Mouse (Mus musculus) cortical plate, adult 2 months (tissue): ENCODE data around the gene BC029722. TPM values are rescaled to one million over a fixed set of nuclear protein-coding genes. Genes with fewer than 3 reads are reported as not detected.
A peak's percentile ranks its signal among the peaks of the same experiment; 100 is the strongest.

Source experiments
- H3K27ac ChIP-seq: fragments of 200-500 bp; 2 replicates; pipeline ENCODE4 v1.5.1; 2012; ENCODE audit warnings: low read length, control low read depth, inconsistent platforms; ENCODE audit not compliant: insufficient read depth
- H3K4me1 ChIP-seq: fragments of 200-500 bp; 2 replicates; pipeline ENCODE4 v1.6.1; 2011; ENCODE audit warnings: low read length; ENCODE audit not compliant: control insufficient read depth, insufficient read depth
- H3K4me3 ChIP-seq: fragments of 200-500 bp; 2 replicates; pipeline ENCODE4 v1.5.1; 2011; ENCODE audit warnings: mild to moderate bottlenecking, low read length, control low read depth; ENCODE audit not compliant: insufficient read depth
- CTCF ChIP-seq: fragments of 200-500 bp; IDR thresholded peaks from 2 replicates; pipeline ENCODE4 v1.5.1; 2011; ENCODE audit warnings: mild to moderate bottlenecking, control low read depth, low read length; ENCODE audit not compliant: insufficient read depth; ENCODE audit errors: extremely low read depth
- POLR2A ChIP-seq: fragments of 200-500 bp; IDR thresholded peaks from 2 replicates; pipeline ENCODE4 v1.6.1; 2011; ENCODE audit warnings: mild to moderate bottlenecking, low read length, control low read depth; ENCODE audit not compliant: insufficient read depth; ENCODE audit errors: extremely low read depth
- polyA plus RNA-seq: library from polyadenylated mRNA; depleted of rRNA; stranded (reverse); fragments of >200 nt; gene quantifications from 2 replicates; pipeline ENCODE4 v1.2.3, GENCODE M21; 2012; rRNA removed

BC029722 gene
- polyA plus RNA-seq = 90.6 and 93.4 TPM in 2 replicates

GRCm38 (mm10) chr2:155819392-155819448, at the start of gene BC029722:
BC029722 (minus strand) TSS chr2:155819426.
- Histone ChIP-seq H3K4me3 (peak within 1 kb of the TSS; percentile 54), H3K4me1 (peaks cover 3% of the 10 kb centered on the region; the same call in 1 of the 2 replicates), H3K27ac (peak within 1 kb of the TSS; percentile 55)
- TF ChIP-seq CTCF (no peak), POLR2A (no peak)

- TF ChIP-seq POLR2A (no peak), CTCF (no peak)
- Histone ChIP-seq H3K4me3 (no peak overlapping the region), H3K27ac (no peak overlapping the region), H3K4me1 (peaks cover 3% of the 10 kb centered on the region; the same call in 1 of the 2 replicates)
Measured at GRCm38 (mm10) chr2:155868320-155868719, 49.1 kb upstream of the BC029722 start.

GRCm38 (mm10) chr2:155863301-155863867, 44.2 kb upstream of the BC029722 start:
- Histone ChIP-seq H3K4me3 (no peak overlapping the region), H3K27ac (no peak overlapping the region), H3K4me1 (no peaks in the 10 kb centered on the region; the same call in 1 of the 2 replicates)
- TF ChIP-seq POLR2A (no peak), CTCF (no peak)

- Histone ChIP-seq H3K27ac (no peak overlapping the region), H3K4me1 (no peaks in the 10 kb centered on the region; the same call in 1 of the 2 replicates), H3K4me3 (no peak overlapping the region)
- TF ChIP-seq POLR2A (no peak), CTCF (no peak)
Measured at GRCm38 (mm10) chr2:155862573-155863300, 43.5 kb upstream of the BC029722 start.

- TF ChIP-seq CTCF (no peak), POLR2A (no peak)
- Histone ChIP-seq H3K4me1 (no peaks in the 10 kb centered on the region; the same call in 1 of the 2 replicates), H3K4me3 (no peak overlapping the region), H3K27ac (no peak overlapping the region)
Measured at GRCm38 (mm10) chr2:155861581-155861980, 42.4 kb upstream of the BC029722 start.

- TF ChIP-seq CTCF = no peak
- Histone ChIP-seq H3K27ac (no peak overlapping the region), H3K4me1 (no peaks in the 10 kb centered on the region; the same call in 1 of the 2 replicates), H3K4me3 (no peak overlapping the region)
Measured at GRCm38 (mm10) chr2:155860102-155860501, 40.9 kb upstream of the BC029722 start.

- no peak for TF ChIP-seq CTCF
- no peak for TF ChIP-seq POLR2A
- H3K27ac ChIP-seq = no peak overlapping the region
- no peaks in the 10 kb centered on the region for H3K4me1 ChIP-seq
- H3K4me3 ChIP-seq = no peak overlapping the region
Measured at GRCm38 (mm10) chr2:155852536-155852935, 33.3 kb upstream of the BC029722 start.

GRCm38 (mm10) chr2:155850120-155850519, 30.9 kb upstream of the BC029722 start:
- Histone ChIP-seq H3K27ac (no peak overlapping the region), H3K4me3 (no peak overlapping the region), H3K4me1 (no peaks in the 10 kb centered on the region)
- TF ChIP-seq POLR2A (no peak), CTCF (no peak)

GRCm38 (mm10) chr2:155849464-155849863, 30.2 kb upstream of the BC029722 start:
- H3K4me1 ChIP-seq = no peaks in the 10 kb centered on the region
- no peak overlapping the region for H3K27ac ChIP-seq
- no peak overlapping the region for H3K4me3 ChIP-seq
- no peak for TF ChIP-seq POLR2A
- TF ChIP-seq CTCF = no peak

GRCm38 (mm10) chr2:155848291-155848690, 29.1 kb upstream of the BC029722 start:
- no peaks in the 10 kb centered on the region for H3K4me1 ChIP-seq
- TF ChIP-seq POLR2A (no peak), CTCF (peak; percentile 91)
- no peak overlapping the region for H3K4me3 ChIP-seq
- H3K27ac ChIP-seq = no peak overlapping the region
